20 mouse cellular contexts compared by ENCODE assay signal in the genomic region with DNA sequence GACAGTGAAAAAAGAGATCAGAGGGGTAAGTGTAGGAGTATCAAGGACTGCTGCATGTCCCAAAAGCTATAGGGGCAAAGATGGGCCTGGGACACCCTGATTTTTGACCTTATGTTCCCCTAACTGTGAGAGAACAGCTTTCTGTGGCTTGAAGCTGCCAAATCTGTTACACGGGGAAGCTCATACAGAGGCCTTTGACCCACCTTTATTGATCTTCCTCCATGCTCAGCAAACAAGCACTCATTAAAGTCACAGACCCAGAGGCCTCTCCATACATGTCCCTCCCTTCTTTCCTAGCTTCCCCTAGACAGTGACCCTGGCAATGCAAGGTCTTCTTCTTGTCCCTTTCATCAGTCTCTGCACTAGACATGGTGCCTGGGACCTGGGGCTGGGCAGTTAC. TPM values are rescaled to one million over a fixed set of nuclear protein-coding genes. Genes with fewer than 3 reads are reported as not detected.
DNase-seq lines count a peak whose midpoint lies in the region; ATAC-seq and TF ChIP-seq lines count a peak whose summit lies in the region.
"Had no signal": no experiment of that assay in that cellular context is flagged by ENCODE, and none has a peak within 500 bp of the region (broad histone marks: within the 10 kb centered on the region; RNA-seq: fewer than 3 reads in every experiment).

No protein-coding gene starts in this region.

- intact Hi-C loops in heart, postnatal 14 days (cut with DNase I), result no loop called here

- H3K4me1 ChIP-seq in midbrain, embryonic 11.5 days (ENCODE audit: control insufficient read depth, insufficient read depth, low read length), result no peaks in the 10 kb centered on the region
- H3K4me1 ChIP-seq in midbrain, embryonic 10.5 days, result no peaks in the 10 kb centered on the region
- H3K4me1 ChIP-seq in intestine, postnatal 0 days (replicated peaks; ENCODE audit: control insufficient read depth, insufficient read depth, low read length), result peaks cover 3% of the 10 kb centered on the region; the same call in 1 of the 2 replicates
- H3K4me1 ChIP-seq in small intestine, adult 2 months (ENCODE audit: control insufficient read depth, insufficient read depth, insufficient read length, low read length), result peaks cover 35% of the 10 kb centered on the region
- H3K4me1 ChIP-seq: embryonic facial prominence, embryonic 13.5 days; forebrain, embryonic 12.5 days; heart, embryonic 12.5 days; hindbrain, embryonic 12.5 days had no signal

- no peaks in the 10 kb centered on the region for H3K27me3 ChIP-seq in midbrain, embryonic 11.5 days (ENCODE audit: control insufficient read depth, insufficient read depth, low read length)
- H3K27me3 ChIP-seq in midbrain, embryonic 10.5 days (ENCODE audit: low read depth, poor library complexity, severe bottlenecking), result no peaks in the 10 kb centered on the region
- no peaks in the 10 kb centered on the region for H3K27me3 ChIP-seq in intestine, postnatal 0 days (replicated peaks; ENCODE audit: control insufficient read depth, insufficient read depth, low read length)
- no peaks in the 10 kb centered on the region for H3K27me3 ChIP-seq in small intestine, adult 2 months (ENCODE audit: control insufficient read depth, insufficient read depth, low read length)
- H3K27me3 ChIP-seq: embryonic facial prominence, embryonic 13.5 days; forebrain, embryonic 12.5 days; heart, embryonic 12.5 days; hindbrain, embryonic 12.5 days had no signal

- H3K9me3 ChIP-seq in midbrain, embryonic 11.5 days (ENCODE audit: control insufficient read depth, low read length), result peaks cover 2% of the 10 kb centered on the region; the same call in 1 of the 2 replicates
- H3K9me3 ChIP-seq in midbrain, embryonic 10.5 days (replicated peaks), result no peaks in the 10 kb centered on the region
- no peaks in the 10 kb centered on the region for H3K9me3 ChIP-seq in intestine, postnatal 0 days (ENCODE audit: control insufficient read depth)
- H3K9me3 ChIP-seq: embryonic facial prominence, embryonic 13.5 days; forebrain, embryonic 12.5 days had no signal

- 79% methylated on average over 1 of the region's 1 CpGs for WGBS in midbrain, embryonic 11.5 days
- WGBS in midbrain, embryonic 10.5 days, result 90% methylated on average over 1 of the region's 1 CpGs
- WGBS in intestine, postnatal 0 days, result 14% methylated on average over 1 of the region's 1 CpGs
- WGBS in small intestine, adult 2 months, result 9% methylated on average over 1 of the region's 1 CpGs

- no peak overlapping the region for H3K4me2 ChIP-seq in midbrain, embryonic 11.5 days
- H3K4me2 ChIP-seq in intestine, postnatal 0 days (replicated peaks; ENCODE audit: low read depth), result no peak overlapping the region
- H3K4me2 ChIP-seq: embryonic facial prominence, embryonic 13.5 days; forebrain, embryonic 12.5 days; heart, embryonic 12.5 days; hindbrain, embryonic 12.5 days had no signal

- TF ChIP-seq CTCF in intestine, postnatal 0 days (IDR thresholded peaks at IDR 0.05; ENCODE audit: low read depth), result no peak
- TF ChIP-seq CTCF in small intestine, adult 2 months (IDR thresholded peaks at IDR 0.05; ENCODE audit: extremely low read depth, insufficient read length, insufficient replicate concordance, low read depth, low read length), result no peak

- no peak overlapping the region for H3K9ac ChIP-seq in midbrain, embryonic 11.5 days (ENCODE audit: low read length)
- no peak overlapping the region; the same call in 1 of the 2 replicates for H3K9ac ChIP-seq in intestine, postnatal 0 days (ENCODE audit: low read depth, low read length)
- H3K9ac ChIP-seq: embryonic facial prominence, embryonic 13.5 days; forebrain, embryonic 12.5 days; heart, embryonic 12.5 days; hindbrain, embryonic 12.5 days had no signal

- DNase-seq in midbrain, embryonic 11.5 days (ENCODE audit: low spot score, missing footprints), result peak; percentile 35
- no peak for DNase-seq in midbrain, embryonic 10.5 days (ENCODE audit: low spot score)
- peak; percentile 61 for DNase-seq in yolk sac, embryonic 10.5 days (ENCODE audit: low spot score)
- no peak for DNase-seq in heart, postnatal 14 days
- DNase-seq in cerebellum, adult 9-11 months, result no peak
- no peak for DNase-seq in embryo, embryonic 9.5 days (ENCODE audit: extremely low spot score)
- DNase-seq: adrenal gland, adult 8-10 months; cerebellum, adult 8-10 months; cerebellum, postnatal 25 days; gastrocnemius, postnatal 25 days; heart, postnatal 36 days had no signal

- ATAC-seq in midbrain, embryonic 11.5 days (ENCODE audit: low FRiP score), result no peak
- peak; percentile 78 for ATAC-seq in intestine, postnatal 0 days
- ATAC-seq: forebrain, embryonic 16.5 days had no signal

- no peaks in the 10 kb centered on the region for H3K36me3 ChIP-seq in midbrain, embryonic 11.5 days (ENCODE audit: control insufficient read depth, insufficient read depth, low read length)
- H3K36me3 ChIP-seq in midbrain, embryonic 10.5 days, result no peaks in the 10 kb centered on the region
- no peaks in the 10 kb centered on the region for H3K36me3 ChIP-seq in intestine, postnatal 0 days (ENCODE audit: control insufficient read depth, insufficient read depth)
- no peaks in the 10 kb centered on the region for H3K36me3 ChIP-seq in small intestine, adult 2 months (ENCODE audit: control insufficient read depth, insufficient read depth, low read length)
- H3K36me3 ChIP-seq: embryonic facial prominence, embryonic 13.5 days; forebrain, embryonic 12.5 days; heart, embryonic 12.5 days; hindbrain, embryonic 12.5 days had no signal

- no peak overlapping the region for H3K27ac ChIP-seq in midbrain, embryonic 11.5 days (ENCODE audit: low read depth, low read length)
- no peak overlapping the region for H3K27ac ChIP-seq in midbrain, embryonic 10.5 days (replicated peaks)
- no peak overlapping the region for H3K27ac ChIP-seq in intestine, postnatal 0 days (ENCODE audit: low read depth, low read length)
- peak overlapping the region; percentile 92 for H3K27ac ChIP-seq in small intestine, adult 2 months (ENCODE audit: insufficient read depth, low read depth, low read length)
- H3K27ac ChIP-seq: embryonic facial prominence, embryonic 13.5 days; forebrain, embryonic 12.5 days; hindbrain, embryonic 12.5 days had no signal

- no peak for TF ChIP-seq POLR2A in small intestine, adult 2 months (IDR thresholded peaks at IDR 0.05; ENCODE audit: low read depth, low read length)

- H3K4me3 ChIP-seq in midbrain, embryonic 11.5 days (ENCODE audit: low read depth, low read length), result no peak overlapping the region
- H3K4me3 ChIP-seq in midbrain, embryonic 10.5 days, result no peak overlapping the region
- H3K4me3 ChIP-seq in intestine, postnatal 0 days (ENCODE audit: low read depth, low read length), result no peak overlapping the region
- H3K4me3 ChIP-seq in small intestine, adult 2 months (ENCODE audit: low read depth, low read length), result no peak overlapping the region
- H3K4me3 ChIP-seq: embryonic facial prominence, embryonic 13.5 days; forebrain, embryonic 12.5 days; heart, embryonic 12.5 days; hindbrain, embryonic 12.5 days had no signal

RNA-seq across cellular contexts. Expression of a gene that starts 7.0 kb away (rescaled TPM):
- 0.19 and 0.29 TPM in 2 replicates for polyA plus RNA-seq in midbrain, embryonic 11.5 days (2014; fragmentation: Nextera tagmentation; extraction: Ambion mirVana)
- polyA plus RNA-seq in midbrain, embryonic 10.5 days (2016; fragmentation: Nextera tagmentation; extraction: Ambion mirVana), result 0.32 and 1.5 TPM in 2 replicates
- polyA plus RNA-seq in intestine, postnatal 0 days (2015; fragmentation: Nextera tagmentation; extraction: Ambion mirVana), result 0.95 and 1.0 TPM in 2 replicates
- polyA plus RNA-seq in small intestine, adult 2 months (2012; rRNA removed), result 18.8 and 39.8 TPM in 2 replicates
- under 1 TPM; 0.07 to 0.65 TPM for total RNA-seq in heart, postnatal 14 days (2021)
- total RNA-seq: adrenal gland, adult 8-10 months; adrenal gland, postnatal 36 days; granulocyte monocyte progenitor cell, adult 5-6 weeks had no signal
- polyA plus RNA-seq: forebrain, embryonic 16.5 days had no signal

Comparison
In these comparisons a context has a peak if more than half of its experiments do, and no peak if none do; other contexts are left out.
1. DNase-seq: peak in midbrain, embryonic 11.5 days (single experiment) and yolk sac, embryonic 10.5 days (single experiment); none in midbrain, embryonic 10.5 days (single experiment), heart, postnatal 14 days (0 of 2), cerebellum, adult 9-11 months (single experiment) and embryo, embryonic 9.5 days (single experiment).